Mouse (Mus musculus) Patski (cell line): ENCODE measurements at regions not wholly inside any gene's neighbourhood (a gene's known extent, or its start where the extent isn't known, plus 50 kb on each side); places are given as distances from the start of the nearest gene placed in this dataset.
"Not testable (repeated sequence)": the region's sequence is repeated elsewhere in the genome, so short reads cannot be mapped to it uniquely, and the experiment has no call there.

ENCODE experiments used
- ATAC-seq: fragments of 100-300 bp; one replicate; pipeline ENCODE4 v1.8.0; 2021
- CTCF ChIA-PET: fragments of 350-600 bp; sonication (Branson Sonifier 250); formaldehyde crosslinking; loops from one replicate; lab custom pipeline; 2022; ENCODE audit warnings: inconsistent platforms; lab: Charles Lee
- POLR2A ChIA-PET: fragments of 350-600 bp; sonication (Branson Sonifier 250); formaldehyde crosslinking; loops from one replicate; lab custom pipeline; 2022; ENCODE audit warnings: antibody characterized with exemption, inconsistent platforms; lab: Charles Lee
- DNase-seq: peaks from one replicate; pipeline ENCODE4 v3.0.0-alpha.2; 2011; ENCODE audit warnings: low read depth, low spot score
- H3K27me3 ChIP-seq: fragments of 371-371 bp; one replicate; pipeline ENCODE4 v1.5.1; 2021
- in situ Hi-C: fragments of 300-500 bp; cut with MboI; formaldehyde crosslinking; loops from 3 replicates; pipeline ENCODE4 v1.11.1; 2018; ENCODE audit warnings: low pct_unique_long_range_greater_than_20kb, mixed read lengths

DNA sequence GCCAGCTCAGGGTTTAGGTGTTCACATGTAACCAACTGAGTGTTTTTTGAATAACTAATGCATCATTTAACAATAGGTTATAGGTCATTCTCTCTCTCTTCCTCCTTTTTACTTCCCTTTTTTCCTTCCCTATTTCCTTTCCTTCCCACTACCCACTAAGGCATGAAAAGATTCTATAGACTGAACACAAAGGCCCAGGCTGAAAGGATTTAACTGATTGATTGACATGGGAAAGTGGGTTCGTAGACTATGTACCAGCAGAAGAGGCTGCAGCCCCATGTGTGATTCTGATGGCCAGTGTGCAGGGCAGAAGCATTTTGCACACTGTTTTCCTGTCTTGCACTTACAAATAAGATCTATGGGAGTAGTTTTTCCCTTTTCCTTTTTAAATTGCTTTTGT lies 673.1 kb upstream of the Snrpn start:
- POLR2A ChIA-PET, DNase-seq, CTCF ChIA-PET, ATAC-seq, H3K27me3 ChIP-seq: not testable (repeated sequence)
- in situ Hi-C loops: loop anchor here (25.0 kb wide), 1 partner anchor 126 kb away; no protein-coding TSS in a partner anchor

DNA sequence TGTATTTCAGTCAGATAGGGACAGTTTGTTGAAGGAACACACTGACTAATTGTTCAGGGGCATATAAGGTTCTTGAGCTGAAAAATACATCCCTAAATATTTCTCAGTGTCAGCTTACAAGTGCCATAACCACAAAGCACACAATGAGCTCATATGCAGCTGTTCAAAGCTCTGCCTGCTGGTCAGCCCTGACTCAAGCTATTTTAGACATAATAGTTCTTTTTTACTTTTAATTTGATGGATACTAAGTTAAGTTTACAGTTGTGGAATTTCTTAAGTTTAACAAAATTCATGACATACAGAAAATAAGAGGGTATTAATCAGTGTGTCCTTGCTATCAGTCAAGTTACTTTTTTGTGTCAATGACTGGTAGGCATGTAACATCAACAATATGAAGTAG lies 668.9 kb upstream of the Snrpn start:
- H3K27me3 ChIP-seq, DNase-seq, POLR2A ChIA-PET, CTCF ChIA-PET, ATAC-seq: not testable (repeated sequence)
- in situ Hi-C loops: loop anchor here (25.0 kb wide), 1 partner anchor 122 kb away; no protein-coding TSS in a partner anchor
